Mouse (Mus musculus) cerebellum, adult 2 months (tissue): Measurements from ENCODE around the gene Lpxn.

Experiments used
- CTCF ChIP-seq: fragments of 200-500 bp; IDR thresholded peaks from 2 replicates; pipeline ENCODE4 v1.5.1; 2011; ENCODE audit warnings: low read depth, mild to moderate bottlenecking, control low read depth, low read length, moderate library complexity, borderline replicate concordance; ENCODE audit not compliant: insufficient read depth
- POLR2A ChIP-seq: fragments of 200-500 bp; IDR thresholded peaks from 2 replicates; pipeline ENCODE4 v1.6.1; 2011; ENCODE audit warnings: low read length, control low read depth, borderline replicate concordance; ENCODE audit not compliant: insufficient read depth

DNA sequence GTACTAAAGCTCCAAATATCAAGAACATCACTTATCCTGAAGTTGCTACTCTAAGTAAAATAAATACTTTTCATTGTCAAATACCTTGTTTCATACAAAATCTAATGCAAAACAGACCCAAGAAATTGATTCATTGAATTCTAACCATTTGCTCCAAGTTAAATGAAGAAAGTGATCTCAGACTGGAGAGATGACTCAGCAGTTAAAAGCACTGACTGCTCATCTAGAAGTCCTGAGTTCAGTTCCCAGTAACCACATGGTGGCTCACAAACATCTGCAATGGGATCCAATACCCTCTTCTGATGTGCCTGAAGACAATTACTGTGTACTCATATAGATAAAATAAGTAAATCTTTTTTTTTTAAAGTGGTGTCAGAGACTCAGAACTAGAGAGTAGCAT is 15.6 kb upstream of the Lpxn start:
- TF ChIP-seq POLR2A (no peak), CTCF (no peak)
